10 mouse cellular contexts compared by ENCODE assay signal in the genomic region with DNA sequence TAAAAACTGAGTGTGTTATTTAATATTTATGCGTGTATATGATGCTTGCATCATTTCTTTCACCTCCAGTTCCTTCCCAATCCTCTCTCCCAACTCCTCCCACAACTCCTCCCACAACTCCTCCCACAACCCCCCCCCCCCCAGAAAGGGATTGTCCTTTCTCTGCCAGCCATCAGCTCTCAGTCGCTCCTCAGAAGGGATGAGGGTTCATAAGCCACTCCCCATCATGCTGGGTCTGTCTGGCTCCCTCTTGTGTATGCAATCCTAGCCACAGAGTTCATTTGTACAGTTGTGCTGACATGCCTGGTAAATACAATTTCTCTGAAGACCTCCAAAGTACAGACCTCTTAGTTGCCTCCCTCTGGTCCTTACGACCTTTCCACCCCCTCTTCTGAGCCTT. TPM values are rescaled to one million over a fixed set of nuclear protein-coding genes. Genes with fewer than 3 reads are reported as not detected.
DNase-seq lines count a peak whose midpoint lies in the region; ATAC-seq lines count a peak whose summit lies in the region.
"Had no signal": no experiment of that assay in that cellular context is flagged by ENCODE, and none has a peak within 500 bp of the region (broad histone marks: within the 10 kb centered on the region; RNA-seq: fewer than 3 reads in every experiment).

No protein-coding gene starts in this region.

- no peaks in the 10 kb centered on the region for H3K9me3 ChIP-seq in kidney, embryonic 14.5 days (ENCODE audit: control insufficient read depth, low read length)
- no peaks in the 10 kb centered on the region for H3K9me3 ChIP-seq in neural tube, embryonic 13.5 days
- H3K9me3 ChIP-seq: megakaryocyte, embryonic 14.5 days had no signal

- 0 out of 2 replicates have a peak, but pooled peaks have one; percentile 37 for ATAC-seq in kidney, embryonic 14.5 days (ENCODE audit: low FRiP score, low TSS enrichment)
- ATAC-seq in neural tube, embryonic 13.5 days (ENCODE audit: low read depth): 0 out of 2 replicates have a peak, but pooled peaks have one; percentile 40

- no peak for DNase-seq in kidney, adult 11 months
- peak; percentile 44 for DNase-seq in c-Kit-positive CD71-positive TER-119-negative erythroid progenitor cells, embryonic 14.5 days (ENCODE audit: low read depth)
- DNase-seq in induced T-regulatory cell, adult 2 months (ENCODE audit: low read depth): peak; percentile 20
- no peak for DNase-seq in cerebellum, adult 9-11 months
- DNase-seq in ovary, postnatal 10 days (ENCODE audit: low spot score): no peak
- no peak for DNase-seq in adrenal gland, postnatal 4 days (ENCODE audit: low spot score in 2 of 2)
- DNase-seq: gastrocnemius, postnatal 10 days had no signal

- H3K4me1 ChIP-seq in kidney, embryonic 14.5 days (ENCODE audit: control insufficient read depth, insufficient read depth, low read length): no peaks in the 10 kb centered on the region
- H3K4me1 ChIP-seq in neural tube, embryonic 13.5 days (replicated peaks): no peaks in the 10 kb centered on the region

- no peaks in the 10 kb centered on the region for H3K36me3 ChIP-seq in kidney, embryonic 14.5 days (ENCODE audit: control insufficient read depth, insufficient read depth, low read length)
- H3K36me3 ChIP-seq in neural tube, embryonic 13.5 days: no peaks in the 10 kb centered on the region

- H3K27me3 ChIP-seq in kidney, embryonic 14.5 days (ENCODE audit: control insufficient read depth, insufficient read depth, low read length): no peaks in the 10 kb centered on the region
- no peaks in the 10 kb centered on the region for H3K27me3 ChIP-seq in neural tube, embryonic 13.5 days

- 28% methylated on average over 3 of the region's 3 CpGs for WGBS in kidney, embryonic 14.5 days
- 29% methylated on average over 3 of the region's 3 CpGs for WGBS in neural tube, embryonic 13.5 days

- H3K4me3 ChIP-seq in kidney, embryonic 14.5 days (ENCODE audit: low read length): no peak overlapping the region
- H3K4me3 ChIP-seq in neural tube, embryonic 13.5 days: no peak overlapping the region
- H3K4me3 ChIP-seq: megakaryocyte, embryonic 14.5 days had no signal

- H3K9ac ChIP-seq in kidney, embryonic 14.5 days (ENCODE audit: low read depth, low read length): no peak overlapping the region
- H3K9ac ChIP-seq in neural tube, embryonic 13.5 days: no peak overlapping the region

- no peak overlapping the region for H3K27ac ChIP-seq in kidney, embryonic 14.5 days (ENCODE audit: low read depth, low read length)
- no peak overlapping the region for H3K27ac ChIP-seq in neural tube, embryonic 13.5 days (replicated peaks)

- H3K4me2 ChIP-seq in kidney, embryonic 14.5 days (replicated peaks; ENCODE audit: low read depth, low read length): no peak overlapping the region
- no peak overlapping the region for H3K4me2 ChIP-seq in neural tube, embryonic 13.5 days

RNA-seq across cellular contexts. Expression of a gene that starts 3.6 kb away (rescaled TPM):
- not detected in 2 replicates for polyA plus RNA-seq in kidney, embryonic 14.5 days (2014; fragmentation: Nextera tagmentation; extraction: Ambion mirVana)
- not detected in 2 replicates for polyA plus RNA-seq in neural tube, embryonic 13.5 days (2015; fragmentation: Nextera tagmentation; extraction: Ambion mirVana)
- total RNA-seq in adrenal gland, postnatal 4 days (2021): not detected
- total RNA-seq: gastrocnemius, postnatal 10 days had no signal

RNA-seq across cellular contexts. Expression of a gene that starts 11.4 kb away (rescaled TPM):
- not detected in 2 replicates for polyA plus RNA-seq in kidney, embryonic 14.5 days (2014; fragmentation: Nextera tagmentation; extraction: Ambion mirVana)
- polyA plus RNA-seq in neural tube, embryonic 13.5 days (2015; fragmentation: Nextera tagmentation; extraction: Ambion mirVana): 0.17 TPM in 1 of 2 replicates, not detected in the other
- under 1 TPM in 1 of 2 experiments, not detected in 1; 0.81 TPM for total RNA-seq in adrenal gland, postnatal 4 days (2021)
- total RNA-seq: gastrocnemius, postnatal 10 days had no signal

RNA-seq across cellular contexts. Expression of a gene that starts 23.1 kb away (rescaled TPM):
- polyA plus RNA-seq in kidney, embryonic 14.5 days (2014; fragmentation: Nextera tagmentation; extraction: Ambion mirVana): not detected in 2 replicates
- polyA plus RNA-seq in neural tube, embryonic 13.5 days (2015; fragmentation: Nextera tagmentation; extraction: Ambion mirVana): not detected in 2 replicates
- total RNA-seq in adrenal gland, postnatal 4 days (2021): not detected
- total RNA-seq: gastrocnemius, postnatal 10 days had no signal

RNA-seq across cellular contexts. Expression of a gene that starts 25.1 kb away (rescaled TPM):
- 0.43 TPM in 1 of 2 replicates, not detected in the other for polyA plus RNA-seq in kidney, embryonic 14.5 days (2014; fragmentation: Nextera tagmentation; extraction: Ambion mirVana)
- 0.03 TPM in 1 of 2 replicates, not detected in the other for polyA plus RNA-seq in neural tube, embryonic 13.5 days (2015; fragmentation: Nextera tagmentation; extraction: Ambion mirVana)
- not detected for total RNA-seq in adrenal gland, postnatal 4 days (2021)
- total RNA-seq: gastrocnemius, postnatal 10 days had no signal

RNA-seq across cellular contexts. Expression of a gene that starts 34.4 kb away (rescaled TPM):
- 123 and 134 TPM in 2 replicates for polyA plus RNA-seq in kidney, embryonic 14.5 days (2014; fragmentation: Nextera tagmentation; extraction: Ambion mirVana)
- 153 and 154 TPM in 2 replicates for polyA plus RNA-seq in neural tube, embryonic 13.5 days (2015; fragmentation: Nextera tagmentation; extraction: Ambion mirVana)
- total RNA-seq in adrenal gland, postnatal 4 days (2021): 10 to 100 TPM; 79.6 to 83.9 TPM

Comparison
In these comparisons a context has a peak if more than half of its experiments do, and no peak if none do; other contexts are left out.
1. DNase-seq: peak in c-Kit-positive CD71-positive TER-119-negative erythroid progenitor cells, embryonic 14.5 days (single experiment) and induced T-regulatory cell, adult 2 months (single experiment); none in kidney, adult 11 months (single experiment), cerebellum, adult 9-11 months (single experiment), ovary, postnatal 10 days (single experiment) and adrenal gland, postnatal 4 days (0 of 2).